Mouse (Mus musculus): ENCODE results near the gene Cbr2. TPM values are rescaled to one million over a fixed set of nuclear protein-coding genes. Genes with fewer than 3 reads are reported as not detected.
A peak's percentile ranks its signal among the peaks of the same experiment; 100 is the strongest.

Gene Cbr2
- polyA plus RNA-seq, 1 experiment: not detected

DNA sequence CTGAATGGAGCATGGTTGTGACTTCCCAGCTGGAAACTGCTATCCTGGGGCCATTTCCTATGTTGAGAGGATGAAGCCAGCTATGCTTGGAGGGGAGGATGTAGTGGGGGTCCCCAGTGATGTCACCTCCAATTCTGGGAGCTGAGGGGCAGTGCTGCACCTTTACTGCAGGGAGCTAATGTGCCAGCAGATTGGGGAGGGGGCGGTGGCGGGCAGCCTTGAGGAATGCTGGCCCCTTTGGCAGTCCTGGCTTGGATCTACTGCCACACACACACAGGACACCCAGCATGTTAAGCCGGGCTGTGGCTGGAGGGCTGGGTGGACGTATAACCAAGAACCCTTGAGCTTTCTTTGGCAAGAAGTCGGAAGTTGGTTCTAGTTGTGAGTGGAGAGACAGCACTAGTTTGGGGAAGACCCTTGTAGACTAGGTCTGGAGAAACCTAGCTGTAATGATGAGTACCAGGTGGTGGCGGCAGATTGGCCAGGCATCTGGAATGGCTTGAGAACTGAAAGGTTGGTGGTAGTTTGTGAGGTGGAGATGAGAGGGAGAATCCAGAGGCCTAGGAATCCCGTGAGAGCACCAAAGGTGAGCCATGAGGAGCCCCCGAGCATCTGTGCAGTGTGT lies 19.8 kb downstream of the Cbr2 start:
- no peaks in the 10 kb centered on the region for H3K27me3 ChIP-seq (ENCODE audit: control insufficient read depth, insufficient read depth, low read length, poor library complexity, severe bottlenecking)
- H3K4me3 ChIP-seq (ENCODE audit: low read depth, low read length): no peak overlapping the region
- H3K36me3 ChIP-seq (ENCODE audit: control insufficient read depth, insufficient read depth, low read length, poor library complexity, severe bottlenecking): peaks cover 3% of the 10 kb centered on the region; the same call in 1 of the 2 replicates
- H3K4me1 ChIP-seq (ENCODE audit: control insufficient read depth, insufficient read depth, low read length): peaks cover 9% of the 10 kb centered on the region
- H3K9me3 ChIP-seq (replicated peaks; ENCODE audit: control insufficient read depth, insufficient read depth, low read length, poor library complexity, severe bottlenecking): no peaks in the 10 kb centered on the region
- no peak overlapping the region for H3K27ac ChIP-seq (ENCODE audit: insufficient read depth, low read length)
- no peak overlapping the region for H3K9ac ChIP-seq (ENCODE audit: low read depth, poor library complexity, severe bottlenecking)
- TF ChIP-seq EP300 (IDR thresholded peaks at IDR 0.05; ENCODE audit: insufficient read depth, low read depth, low read length) (no peak), POLR2A (IDR thresholded peaks at IDR 0.05; ENCODE audit: insufficient read depth, low read length) (no peak), CTCF (IDR thresholded peaks at IDR 0.05; ENCODE audit: low read depth, low read length) (no peak)

DNA sequence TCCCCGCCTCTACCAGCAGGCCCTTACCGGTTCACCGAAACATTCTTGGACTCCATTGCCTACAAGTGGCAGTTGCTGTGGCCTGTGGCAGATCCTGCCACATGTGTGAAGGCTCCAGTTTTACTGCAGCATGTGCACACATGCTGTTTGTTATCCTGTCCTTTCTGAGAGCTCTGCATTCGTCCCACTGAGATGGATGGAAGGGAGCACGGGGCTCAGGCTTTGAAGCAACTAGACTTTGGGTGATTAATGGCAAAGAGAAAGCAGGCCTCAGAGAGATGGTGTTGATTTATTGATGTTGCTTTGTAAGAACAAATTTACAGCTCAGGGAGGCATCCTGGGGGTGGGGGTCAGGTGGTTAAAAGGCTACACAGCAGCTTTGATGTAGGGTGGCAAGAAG lies 21.2 kb downstream of the Cbr2 start:
- Histone ChIP-seq H3K9me3 (replicated peaks; ENCODE audit: control insufficient read depth, insufficient read depth, low read length, poor library complexity, severe bottlenecking) (no peaks in the 10 kb centered on the region), H3K4me1 (ENCODE audit: control insufficient read depth, insufficient read depth, low read length) (peaks cover 12% of the 10 kb centered on the region), H3K27me3 (ENCODE audit: control insufficient read depth, insufficient read depth, low read length, poor library complexity, severe bottlenecking) (no peaks in the 10 kb centered on the region), H3K27ac (ENCODE audit: insufficient read depth, low read length) (no peak overlapping the region), H3K36me3 (ENCODE audit: control insufficient read depth, insufficient read depth, low read length, poor library complexity, severe bottlenecking) (peaks cover 3% of the 10 kb centered on the region; the same call in 1 of the 2 replicates), H3K4me3 (ENCODE audit: low read depth, low read length) (no peak overlapping the region), H3K9ac (ENCODE audit: low read depth, poor library complexity, severe bottlenecking) (no peak overlapping the region)
- TF ChIP-seq CTCF (IDR thresholded peaks at IDR 0.05; ENCODE audit: low read depth, low read length) (no peak), POLR2A (IDR thresholded peaks at IDR 0.05; ENCODE audit: insufficient read depth, low read length) (no peak), EP300 (IDR thresholded peaks at IDR 0.05; ENCODE audit: insufficient read depth, low read depth, low read length) (no peak)

DNA sequence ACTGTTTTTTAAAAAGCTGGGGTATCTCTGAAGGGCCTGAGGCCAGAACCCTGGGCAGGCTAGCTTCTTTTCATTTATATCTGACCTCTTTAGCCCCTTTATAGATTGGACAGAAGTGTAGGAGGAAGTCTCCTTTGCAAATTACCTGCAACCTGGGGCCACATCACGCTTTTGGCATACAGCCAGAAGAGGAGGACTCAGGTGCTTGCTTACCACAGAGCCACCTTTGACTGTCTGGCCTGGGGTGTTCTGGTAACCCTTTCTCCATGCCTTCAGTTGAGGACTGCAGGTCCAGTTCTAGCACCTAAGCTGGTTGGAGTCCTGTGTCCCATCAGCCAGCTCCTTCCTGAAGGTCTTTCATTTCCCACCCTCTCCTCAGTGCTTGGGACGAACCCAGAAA lies 22.4 kb downstream of the Cbr2 start:
- Histone ChIP-seq H3K4me1 (ENCODE audit: control insufficient read depth, insufficient read depth, low read length) (peaks cover 19% of the 10 kb centered on the region), H3K27ac (ENCODE audit: insufficient read depth, low read length) (no peak overlapping the region), H3K27me3 (ENCODE audit: control insufficient read depth, insufficient read depth, low read length, poor library complexity, severe bottlenecking) (no peaks in the 10 kb centered on the region), H3K36me3 (ENCODE audit: control insufficient read depth, insufficient read depth, low read length, poor library complexity, severe bottlenecking) (peaks cover 3% of the 10 kb centered on the region; the same call in 1 of the 2 replicates), H3K9ac (ENCODE audit: low read depth, poor library complexity, severe bottlenecking) (no peak overlapping the region), H3K4me3 (ENCODE audit: low read depth, low read length) (no peak overlapping the region), H3K9me3 (replicated peaks; ENCODE audit: control insufficient read depth, insufficient read depth, low read length, poor library complexity, severe bottlenecking) (no peaks in the 10 kb centered on the region)
- no peak for TF ChIP-seq POLR2A (IDR thresholded peaks at IDR 0.05; ENCODE audit: insufficient read depth, low read length)
- TF ChIP-seq EP300 (IDR thresholded peaks at IDR 0.05; ENCODE audit: insufficient read depth, low read depth, low read length): no peak
- no peak for TF ChIP-seq CTCF (IDR thresholded peaks at IDR 0.05; ENCODE audit: low read depth, low read length)

DNA sequence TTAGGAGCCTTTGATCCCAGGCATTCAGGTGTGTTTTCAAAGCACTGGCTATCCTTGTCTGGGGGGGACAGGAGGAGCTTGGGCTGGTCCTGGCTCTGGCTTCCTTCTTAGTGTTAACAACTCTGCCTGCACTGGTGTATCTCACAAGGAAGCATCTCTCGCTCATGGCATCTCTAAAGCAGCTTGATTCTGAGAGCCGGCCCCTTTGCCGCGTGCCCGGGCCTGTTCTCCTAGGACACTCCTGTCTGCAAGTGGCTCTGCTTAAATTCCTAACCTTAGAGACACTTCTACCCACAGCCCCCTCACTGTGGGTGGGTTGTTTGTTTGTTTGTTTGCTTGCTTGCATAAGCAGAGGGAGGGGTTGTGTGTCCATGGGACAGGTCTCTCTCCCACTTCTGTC lies 23.9 kb downstream of the Cbr2 start:
- TF ChIP-seq EP300 (IDR thresholded peaks at IDR 0.05; ENCODE audit: insufficient read depth, low read depth, low read length) (no peak), CTCF (IDR thresholded peaks at IDR 0.05; ENCODE audit: low read depth, low read length) (no peak), POLR2A (IDR thresholded peaks at IDR 0.05; ENCODE audit: insufficient read depth, low read length) (no peak)
- Histone ChIP-seq H3K27ac (ENCODE audit: insufficient read depth, low read length) (peak overlapping the region; percentile 59), H3K4me1 (ENCODE audit: control insufficient read depth, insufficient read depth, low read length) (peaks cover 25% of the 10 kb centered on the region), H3K9ac (ENCODE audit: low read depth, poor library complexity, severe bottlenecking) (peak overlapping the region; percentile 37), H3K27me3 (ENCODE audit: control insufficient read depth, insufficient read depth, low read length, poor library complexity, severe bottlenecking) (no peaks in the 10 kb centered on the region), H3K4me3 (ENCODE audit: low read depth, low read length) (no peak overlapping the region), H3K9me3 (replicated peaks; ENCODE audit: control insufficient read depth, insufficient read depth, low read length, poor library complexity, severe bottlenecking) (no peaks in the 10 kb centered on the region), H3K36me3 (ENCODE audit: control insufficient read depth, insufficient read depth, low read length, poor library complexity, severe bottlenecking) (peaks cover 3% of the 10 kb centered on the region; the same call in 1 of the 2 replicates)

DNA sequence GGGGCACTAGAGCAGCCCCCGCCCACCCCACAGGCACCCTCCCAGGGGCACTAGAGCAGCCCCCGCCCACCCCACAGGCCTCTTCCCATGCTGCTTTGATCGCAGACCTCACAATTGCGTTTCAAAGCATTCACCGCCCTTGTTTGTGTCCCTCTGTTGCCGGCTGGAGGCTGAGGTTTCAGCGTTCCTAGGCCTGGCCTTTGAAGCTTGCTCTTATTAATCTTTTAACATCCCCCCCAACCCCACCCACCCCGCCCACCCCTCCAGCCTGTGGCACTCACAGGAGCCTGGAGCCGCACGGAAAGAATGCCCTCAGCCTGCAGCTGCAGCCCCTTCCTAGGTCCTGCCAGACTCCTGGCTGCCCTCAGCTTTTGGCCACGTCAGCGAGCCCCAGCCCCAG lies 24.7 kb downstream of the Cbr2 start:
- H3K27ac ChIP-seq (ENCODE audit: insufficient read depth, low read length): no peak overlapping the region
- no peak for TF ChIP-seq POLR2A (IDR thresholded peaks at IDR 0.05; ENCODE audit: insufficient read depth, low read length)
- no peak for TF ChIP-seq CTCF (IDR thresholded peaks at IDR 0.05; ENCODE audit: low read depth, low read length)
- no peak for TF ChIP-seq EP300 (IDR thresholded peaks at IDR 0.05; ENCODE audit: insufficient read depth, low read depth, low read length)
- no peak overlapping the region; the same call in 1 of the 2 replicates for H3K9ac ChIP-seq (ENCODE audit: low read depth, poor library complexity, severe bottlenecking)
- H3K36me3 ChIP-seq (ENCODE audit: control insufficient read depth, insufficient read depth, low read length, poor library complexity, severe bottlenecking): peaks cover 3% of the 10 kb centered on the region; the same call in 1 of the 2 replicates
- H3K4me3 ChIP-seq (ENCODE audit: low read depth, low read length): no peak overlapping the region
- H3K27me3 ChIP-seq (ENCODE audit: control insufficient read depth, insufficient read depth, low read length, poor library complexity, severe bottlenecking): no peaks in the 10 kb centered on the region
- H3K4me1 ChIP-seq (ENCODE audit: control insufficient read depth, insufficient read depth, low read length): peaks cover 25% of the 10 kb centered on the region
- H3K9me3 ChIP-seq (replicated peaks; ENCODE audit: control insufficient read depth, insufficient read depth, low read length, poor library complexity, severe bottlenecking): no peaks in the 10 kb centered on the region

DNA sequence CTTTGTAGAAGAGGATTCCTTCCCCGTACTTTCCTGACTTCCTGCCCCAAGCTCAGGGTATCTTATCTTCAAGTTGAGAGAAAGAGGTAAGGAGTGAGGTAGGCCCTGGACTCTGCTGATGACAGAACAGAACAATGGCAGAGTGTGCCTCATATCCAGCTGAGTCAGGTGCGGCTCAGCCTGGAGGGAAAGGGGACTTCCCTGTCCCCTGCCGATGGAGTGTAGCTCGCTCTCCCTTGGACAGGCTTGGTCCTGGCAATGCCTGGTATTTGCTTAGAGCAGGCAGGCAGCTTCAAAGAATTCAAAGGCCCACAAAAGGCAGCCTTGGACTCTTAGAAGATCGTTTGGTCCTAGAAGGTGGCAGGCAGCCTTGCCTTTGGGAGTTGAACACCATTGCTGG lies 25.8 kb downstream of the Cbr2 start:
- no peaks in the 10 kb centered on the region for H3K27me3 ChIP-seq (ENCODE audit: control insufficient read depth, insufficient read depth, low read length, poor library complexity, severe bottlenecking)
- H3K4me1 ChIP-seq (ENCODE audit: control insufficient read depth, insufficient read depth, low read length): peaks cover 25% of the 10 kb centered on the region
- no peak overlapping the region for H3K9ac ChIP-seq (ENCODE audit: low read depth, poor library complexity, severe bottlenecking)
- H3K36me3 ChIP-seq (ENCODE audit: control insufficient read depth, insufficient read depth, low read length, poor library complexity, severe bottlenecking): peaks cover 3% of the 10 kb centered on the region; the same call in 1 of the 2 replicates
- TF ChIP-seq EP300 (IDR thresholded peaks at IDR 0.05; ENCODE audit: insufficient read depth, low read depth, low read length): no peak
- TF ChIP-seq POLR2A (IDR thresholded peaks at IDR 0.05; ENCODE audit: insufficient read depth, low read length): no peak
- no peak for TF ChIP-seq CTCF (IDR thresholded peaks at IDR 0.05; ENCODE audit: low read depth, low read length)
- H3K27ac ChIP-seq (ENCODE audit: insufficient read depth, low read length): no peak overlapping the region
- H3K4me3 ChIP-seq (ENCODE audit: low read depth, low read length): no peak overlapping the region
- H3K9me3 ChIP-seq (replicated peaks; ENCODE audit: control insufficient read depth, insufficient read depth, low read length, poor library complexity, severe bottlenecking): no peaks in the 10 kb centered on the region
